Mouse (Mus musculus): ENCODE measurements around the gene Smpd4. TPM values are rescaled to one million over a fixed set of nuclear protein-coding genes. Genes with fewer than 3 reads are reported as not detected.

Gene Smpd4
- polyA plus RNA-seq, 1 experiment, result 113 TPM

GRCm38 (mm10) chr16:17639081-17639480 lies 19.9 kb downstream of the Smpd4 start:
- 85% methylated on average over 3 of the region's 3 CpGs for WGBS

DNA sequence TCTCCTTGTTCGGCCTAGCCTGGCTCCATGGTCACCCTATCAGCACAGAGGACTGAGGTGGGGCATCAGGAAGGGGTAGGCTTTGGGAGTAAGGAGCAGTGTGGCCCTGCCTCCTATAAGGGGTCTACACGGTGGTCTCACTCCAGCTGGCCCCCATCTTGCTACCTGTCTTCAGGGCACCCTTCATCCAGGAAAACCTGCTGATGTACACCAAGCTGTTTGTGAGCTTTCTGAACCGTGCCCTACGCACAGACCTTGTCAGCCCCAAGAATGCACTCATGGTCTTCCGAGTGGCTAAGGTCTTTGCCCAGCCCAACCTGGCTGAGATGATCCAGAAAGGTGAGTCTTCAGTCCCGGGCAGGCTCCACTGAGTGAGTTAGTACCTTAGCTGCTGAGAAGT lies 20.8 kb downstream of the Smpd4 start:
- Histone ChIP-seq H3K27ac (ENCODE audit: insufficient read depth, low read length) (0 out of 2 replicates have a peak overlapping the region, but pooled peaks have one; percentile 4), H3K4me3 (replicated peaks; ENCODE audit: insufficient read depth, low read depth, low read length) (no peak overlapping the region), H3K27me3 (ENCODE audit: control insufficient read depth, insufficient read depth, low read length) (no peaks in the 10 kb centered on the region), H3K4me1 (ENCODE audit: control insufficient read depth, insufficient read depth, low read length) (peaks cover 34% of the 10 kb centered on the region)
- 97% methylated on average over 6 of the region's 6 CpGs for WGBS
- no peak for DNase-seq
- TF ChIP-seq CTCF (IDR thresholded peaks at IDR 0.05; ENCODE audit: borderline replicate concordance, insufficient read depth, low read depth, low read length) (no peak), POLR2A (IDR thresholded peaks at IDR 0.05; ENCODE audit: borderline replicate concordance, insufficient read depth, low read length) (no peak)

More at GRCm38 (mm10) chr16:17639081-17639480, 19.9 kb downstream of the Smpd4 start:
- TF ChIP-seq CTCF (IDR thresholded peaks at IDR 0.05; ENCODE audit: borderline replicate concordance, insufficient read depth, low read depth, low read length) (no peak), POLR2A (IDR thresholded peaks at IDR 0.05; ENCODE audit: borderline replicate concordance, insufficient read depth, low read length) (no peak)
- Histone ChIP-seq H3K4me1 (ENCODE audit: control insufficient read depth, insufficient read depth, low read length) (peaks cover 34% of the 10 kb centered on the region), H3K27me3 (ENCODE audit: control insufficient read depth, insufficient read depth, low read length) (no peaks in the 10 kb centered on the region), H3K4me3 (replicated peaks; ENCODE audit: insufficient read depth, low read depth, low read length) (no peak overlapping the region), H3K27ac (ENCODE audit: insufficient read depth, low read length) (no peak overlapping the region)
- no peak for DNase-seq

- TF ChIP-seq CTCF (IDR thresholded peaks at IDR 0.05; ENCODE audit: borderline replicate concordance, insufficient read depth, low read depth, low read length) (no peak), POLR2A (IDR thresholded peaks at IDR 0.05; ENCODE audit: borderline replicate concordance, insufficient read depth, low read length) (no peak)
- peaks cover 34% of the 10 kb centered on the region for H3K4me1 ChIP-seq (ENCODE audit: control insufficient read depth, insufficient read depth, low read length)
- H3K27ac ChIP-seq (ENCODE audit: insufficient read depth, low read length), result 0 out of 2 replicates have a peak overlapping the region, but pooled peaks have one; percentile 50
- 74% methylated on average over 9 of the region's 9 CpGs for WGBS
- no peak overlapping the region for H3K4me3 ChIP-seq (replicated peaks; ENCODE audit: insufficient read depth, low read depth, low read length)
- DNase-seq, result peak; percentile 29 to 34
- no peaks in the 10 kb centered on the region for H3K27me3 ChIP-seq (ENCODE audit: control insufficient read depth, insufficient read depth, low read length)
Measured at GRCm38 (mm10) chr16:17640706-17641105, 21.6 kb downstream of the Smpd4 start.

- Histone ChIP-seq H3K27me3 (ENCODE audit: control insufficient read depth, insufficient read depth, low read length) (no peaks in the 10 kb centered on the region), H3K4me1 (ENCODE audit: control insufficient read depth, insufficient read depth, low read length) (peaks cover 34% of the 10 kb centered on the region), H3K4me3 (replicated peaks; ENCODE audit: insufficient read depth, low read depth, low read length) (no peak overlapping the region), H3K27ac (ENCODE audit: insufficient read depth, low read length) (peak overlapping the region; percentile 63)
- WGBS, result 77% methylated on average over 6 of the region's 6 CpGs
- TF ChIP-seq CTCF (IDR thresholded peaks at IDR 0.05; ENCODE audit: borderline replicate concordance, insufficient read depth, low read depth, low read length) (no peak), POLR2A (IDR thresholded peaks at IDR 0.05; ENCODE audit: borderline replicate concordance, insufficient read depth, low read length) (no peak)
- DNase-seq, result peak; percentile 38 to 44
Measured at GRCm38 (mm10) chr16:17641301-17641700, 22.1 kb downstream of the Smpd4 start.

DNA sequence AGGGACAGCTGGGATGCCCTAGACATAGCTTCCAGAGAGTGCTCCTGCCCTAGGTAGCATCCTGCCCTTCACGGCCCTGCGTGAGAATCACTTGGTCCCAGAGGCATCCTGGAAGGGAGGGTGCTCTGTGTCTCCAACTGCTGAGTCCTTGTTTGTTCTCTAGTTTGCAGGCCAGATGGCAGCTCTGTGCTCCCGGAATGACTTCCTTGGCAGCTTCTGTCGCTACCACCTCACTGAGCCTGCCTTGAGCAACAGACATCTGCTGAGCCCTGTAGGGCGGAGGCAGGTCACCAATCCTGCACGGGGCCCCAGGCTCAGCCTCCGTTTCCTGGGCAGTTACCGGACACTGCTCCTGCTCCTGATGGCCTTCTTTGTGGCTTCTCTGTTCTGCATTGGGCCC lies 23.2 kb downstream of the Smpd4 start:
- peak; percentile 91 to 97 for DNase-seq
- Histone ChIP-seq H3K4me3 (replicated peaks; ENCODE audit: insufficient read depth, low read depth, low read length) (no peak overlapping the region), H3K27ac (ENCODE audit: insufficient read depth, low read length) (peak overlapping the region; percentile 93), H3K4me1 (ENCODE audit: control insufficient read depth, insufficient read depth, low read length) (peaks cover 34% of the 10 kb centered on the region), H3K27me3 (ENCODE audit: control insufficient read depth, insufficient read depth, low read length) (no peaks in the 10 kb centered on the region)
- peak; percentile 37; the same call in 1 of the 2 replicates for TF ChIP-seq POLR2A (IDR thresholded peaks at IDR 0.05; ENCODE audit: borderline replicate concordance, insufficient read depth, low read length)
- TF ChIP-seq CTCF (IDR thresholded peaks at IDR 0.05; ENCODE audit: borderline replicate concordance, insufficient read depth, low read depth, low read length), result no peak
- 4% methylated on average over 8 of the region's 8 CpGs for WGBS

- DNase-seq, result peak; percentile 31
- Histone ChIP-seq H3K27ac (ENCODE audit: insufficient read depth, low read length) (peak overlapping the region; percentile 94), H3K4me1 (ENCODE audit: control insufficient read depth, insufficient read depth, low read length) (peaks cover 42% of the 10 kb centered on the region), H3K27me3 (ENCODE audit: control insufficient read depth, insufficient read depth, low read length) (no peaks in the 10 kb centered on the region), H3K4me3 (replicated peaks; ENCODE audit: insufficient read depth, low read depth, low read length) (no peak overlapping the region)
- no peak for TF ChIP-seq CTCF (IDR thresholded peaks at IDR 0.05; ENCODE audit: borderline replicate concordance, insufficient read depth, low read depth, low read length)
- TF ChIP-seq POLR2A (IDR thresholded peaks at IDR 0.05; ENCODE audit: borderline replicate concordance, insufficient read depth, low read length), result no peak
- WGBS, result 77% methylated on average over 4 of the region's 4 CpGs
Measured at GRCm38 (mm10) chr16:17643437-17643990, 24.4 kb downstream of the Smpd4 start.

DNA sequence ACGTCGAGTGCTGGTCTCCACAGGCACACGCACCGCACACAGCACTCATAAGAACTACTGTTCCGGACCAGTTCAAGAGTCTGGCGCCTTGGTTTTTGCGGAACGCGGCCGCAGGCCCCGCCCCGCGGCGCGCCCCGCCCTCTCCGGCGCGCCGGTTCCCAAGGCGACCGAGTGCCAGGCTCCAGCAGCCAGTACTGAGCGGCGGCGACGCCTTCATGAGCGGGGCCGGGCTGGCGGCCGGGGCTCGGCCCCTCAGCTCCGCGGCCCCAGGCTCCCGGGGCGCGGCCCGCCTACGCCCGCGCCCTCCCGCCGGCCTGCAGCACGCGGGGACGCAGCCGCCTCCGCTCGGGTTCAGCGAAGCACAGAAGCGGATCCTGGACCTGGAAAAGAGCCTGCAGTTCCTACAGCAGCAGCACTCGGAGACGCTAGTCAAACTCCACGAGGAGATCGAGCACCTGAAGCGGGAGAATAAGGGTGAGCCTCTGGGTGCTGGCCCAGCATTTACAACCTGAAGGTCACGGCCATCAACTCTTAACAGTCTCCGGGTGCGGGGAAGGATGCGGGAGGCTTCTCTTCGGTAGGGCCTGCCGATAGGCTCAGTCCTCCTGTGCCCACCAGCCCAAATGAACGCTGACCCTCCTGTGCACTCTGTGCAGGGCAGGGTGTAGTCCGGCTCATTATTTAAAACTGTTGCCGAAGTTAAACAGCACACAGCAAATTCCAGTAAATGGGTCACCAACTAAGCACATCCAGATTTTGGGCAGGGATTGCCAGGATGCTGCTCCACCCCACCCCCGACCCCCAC lies 27.4 kb downstream of the Smpd4 start, which contains the start of gene Ccdc74a:
Gene Ccdc74a, plus strand, starts transcription at position 161 of the 805 bp plus-strand sequence.
- Histone ChIP-seq H3K27ac (ENCODE audit: insufficient read depth, low read length) (peak within 1 kb of the TSS; percentile 83), H3K4me3 (replicated peaks; ENCODE audit: insufficient read depth, low read depth, low read length) (peak within 1 kb of the TSS; percentile 65), H3K4me1 (ENCODE audit: control insufficient read depth, insufficient read depth, low read length) (peaks cover 54% of the 10 kb centered on the region), H3K27me3 (ENCODE audit: control insufficient read depth, insufficient read depth, low read length) (no peaks in the 10 kb centered on the region)
- no peak for TF ChIP-seq CTCF (IDR thresholded peaks at IDR 0.05; ENCODE audit: borderline replicate concordance, insufficient read depth, low read depth, low read length)
- TF ChIP-seq POLR2A (IDR thresholded peaks at IDR 0.05; ENCODE audit: borderline replicate concordance, insufficient read depth, low read length), result peak; percentile 53; the same call in 1 of the 2 replicates
- peak; percentile 86 to 91 for DNase-seq
- WGBS, result under 1% methylated on average over 65 of the region's 65 CpGs

All from cerebellum, adult 2 months (tissue).